Mouse (Mus musculus): ENCODE results near the gene Olig1.

DNA sequence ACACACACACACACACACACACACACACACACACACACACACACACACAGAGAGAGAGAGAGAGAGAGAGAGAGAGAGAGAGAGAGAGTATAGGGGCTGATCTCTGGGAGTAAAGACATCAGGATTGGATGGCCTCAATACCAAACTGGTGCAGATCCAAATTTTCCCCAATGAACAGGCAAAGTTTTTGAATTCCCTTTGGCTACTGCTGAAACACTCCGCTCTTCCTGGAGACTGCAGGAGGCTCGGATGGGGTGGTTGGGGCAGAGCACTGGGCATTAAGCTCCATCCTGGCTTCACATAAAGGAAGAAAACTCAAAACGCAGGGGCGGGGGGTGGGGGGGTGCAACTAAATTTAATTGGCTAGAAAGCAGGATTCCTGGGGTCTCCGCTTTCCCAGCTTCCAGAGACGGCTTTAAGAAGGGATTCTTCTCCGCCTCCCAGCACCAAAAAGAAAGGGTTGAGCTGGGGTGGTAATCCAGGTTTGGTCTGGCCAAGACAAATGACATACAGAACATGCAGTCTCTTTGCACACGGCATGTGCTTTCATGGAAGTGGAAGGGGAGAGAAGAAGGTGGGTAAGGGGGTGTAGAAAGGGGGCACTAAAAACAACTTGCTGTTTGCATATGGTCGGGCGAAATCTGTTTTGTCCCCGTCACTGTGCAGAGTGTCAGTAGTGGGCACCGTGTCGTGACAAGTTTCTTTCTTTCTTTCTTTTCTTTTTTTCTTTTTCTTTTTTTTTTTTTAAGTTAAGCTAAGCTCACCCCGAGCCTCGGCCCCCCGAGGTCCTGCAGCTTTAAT is 31.3 kb downstream of the Olig1 start:
- TF ChIP-seq CTCF (IDR thresholded peaks at IDR 0.05): no peak
- no peak for TF ChIP-seq EP300 (IDR thresholded peaks at IDR 0.05)

All from lung, postnatal 0 days (tissue).